Mouse (Mus musculus) kidney, postnatal 4 days (tissue): ENCODE measurements around the gene Gstm7.
"Not testable (repeated sequence)": the region's sequence is repeated elsewhere in the genome, so short reads cannot be mapped to it uniquely, and the experiment has no call there.

Source experiments
- DNase-seq, 2 experiments: peaks; one replicate each; pipeline ENCODE4 v3.0.0; 2021; ENCODE audit warnings: mixed read lengths in 2 of 2

Gstm7 gene

DNA sequence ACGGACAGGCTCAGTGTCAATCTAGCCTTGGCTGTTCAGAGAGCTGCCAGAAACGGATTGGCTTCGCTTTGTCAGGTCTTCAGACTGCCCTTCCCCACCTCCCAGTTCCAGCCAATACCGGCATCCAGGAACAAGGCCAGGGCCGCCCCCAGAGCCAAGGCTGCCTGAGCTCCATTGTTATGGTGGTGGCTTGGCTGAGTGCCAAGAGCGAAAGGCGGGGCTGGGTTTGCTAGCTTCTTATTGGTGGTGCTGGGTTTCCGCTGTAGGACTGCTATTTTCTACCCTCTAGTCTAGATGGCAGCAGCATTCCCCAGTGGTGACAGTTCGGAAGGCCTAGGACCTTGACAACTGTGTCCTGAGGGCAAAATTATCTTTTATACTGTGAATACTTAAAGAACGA, at the start of gene Gstm7:
TSS of gene Gstm7 (minus strand) at position 148 of the 400 bp plus-strand sequence.
- peak; percentile 98 to 99 for DNase-seq

DNA sequence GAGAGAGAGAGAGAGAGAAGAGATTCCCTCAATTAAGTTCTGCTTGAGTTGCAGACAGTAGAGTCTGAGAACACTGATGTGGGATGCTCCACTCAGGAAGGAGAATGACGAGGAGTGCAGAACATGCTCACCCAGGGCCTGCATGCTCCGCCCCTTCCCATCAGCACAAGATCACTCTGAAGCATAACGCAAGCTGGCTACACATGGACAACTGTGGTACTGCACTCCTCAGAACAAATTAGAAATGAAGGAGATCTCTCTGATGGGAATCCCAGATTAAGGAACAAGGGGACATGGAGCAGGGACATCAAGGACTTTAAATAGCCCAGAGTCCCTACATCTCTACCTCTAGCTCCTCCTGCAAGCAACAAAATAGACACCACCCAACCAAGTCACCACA, 49.6 kb upstream of the Gstm7 start:
- DNase-seq = peak in 1 of 2 experiments; percentile 31

DNA sequence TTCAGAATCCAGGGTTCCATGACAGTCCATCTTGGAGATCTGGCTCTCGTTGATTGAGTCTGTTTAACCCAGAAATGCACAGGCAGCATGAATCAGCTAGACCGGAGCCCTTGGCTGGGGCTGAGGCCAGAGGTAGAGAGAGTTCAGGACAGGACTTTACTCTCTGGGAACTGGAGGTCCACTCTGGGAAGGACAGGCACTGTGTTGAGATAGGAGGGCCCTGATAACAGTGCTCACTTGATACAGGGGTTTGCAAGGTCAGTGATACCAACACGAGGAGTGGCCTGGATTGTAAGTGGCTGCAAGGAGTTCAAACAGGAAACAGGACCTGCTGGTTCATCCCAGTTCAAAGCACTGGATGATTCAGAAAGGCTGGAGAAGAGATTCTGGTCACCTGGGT, 46.1 kb upstream of the Gstm7 start:
- no peak for DNase-seq

DNA sequence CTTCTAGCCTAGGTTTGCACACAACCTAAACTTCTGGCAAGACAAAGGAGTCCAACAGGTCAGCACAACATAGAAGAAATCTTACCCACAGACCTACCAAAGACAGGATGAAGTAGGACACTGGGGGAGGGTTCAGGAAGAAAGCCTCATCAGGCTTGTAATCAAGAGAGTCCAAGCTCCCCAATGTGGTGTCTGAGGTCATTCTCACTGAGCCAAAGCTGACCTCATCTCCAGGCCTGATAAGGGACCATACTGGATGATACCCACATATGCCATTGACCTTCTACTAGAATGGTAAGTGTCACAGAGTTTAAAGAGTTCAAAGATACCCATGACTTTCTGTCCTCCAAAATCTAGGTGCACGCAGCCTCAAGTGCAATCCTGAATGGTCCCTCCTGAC, 42.6 kb upstream of the Gstm7 start:
- no peak for DNase-seq

DNA sequence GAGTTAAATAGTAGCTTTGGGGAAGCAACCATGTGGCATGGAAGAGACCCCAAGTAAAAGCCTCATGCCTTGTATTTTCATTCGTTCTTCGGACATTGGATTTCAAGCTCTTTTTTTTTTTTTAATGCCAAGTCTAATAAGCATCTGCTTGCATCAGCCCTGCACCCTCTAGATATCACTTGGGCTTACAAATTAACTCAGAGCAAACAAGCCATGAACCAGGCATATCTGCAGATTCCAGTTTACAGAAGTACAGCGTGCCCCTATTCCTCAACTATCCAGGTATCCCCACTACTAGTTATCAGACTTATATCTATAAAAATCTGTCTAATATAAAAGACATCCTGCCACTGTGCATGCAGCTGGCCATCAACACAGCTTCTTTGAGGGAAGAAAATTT, 40.5 kb upstream of the Gstm7 start:
- DNase-seq = no peak

DNA sequence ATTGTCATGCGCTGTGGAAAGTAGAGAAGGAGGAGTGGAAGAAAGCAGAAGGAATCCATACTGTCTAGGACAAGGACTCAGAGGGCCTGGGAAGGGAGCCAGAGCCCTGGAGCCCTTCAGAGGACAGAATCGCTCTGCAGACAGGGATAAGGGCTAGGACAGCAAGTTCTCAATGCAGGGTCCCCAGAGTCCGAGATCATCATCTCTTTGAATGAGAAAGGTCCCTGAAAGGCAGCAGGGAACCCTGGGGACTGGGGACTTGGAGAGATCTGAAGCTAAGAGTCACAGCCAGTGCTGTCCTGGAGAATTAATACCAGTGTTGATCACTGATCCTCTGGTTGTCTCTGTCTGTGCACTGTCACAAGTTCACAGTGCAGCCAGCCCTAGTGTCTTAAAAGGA, 39.5 kb upstream of the Gstm7 start:
- DNase-seq = not testable (repeated sequence)

DNA sequence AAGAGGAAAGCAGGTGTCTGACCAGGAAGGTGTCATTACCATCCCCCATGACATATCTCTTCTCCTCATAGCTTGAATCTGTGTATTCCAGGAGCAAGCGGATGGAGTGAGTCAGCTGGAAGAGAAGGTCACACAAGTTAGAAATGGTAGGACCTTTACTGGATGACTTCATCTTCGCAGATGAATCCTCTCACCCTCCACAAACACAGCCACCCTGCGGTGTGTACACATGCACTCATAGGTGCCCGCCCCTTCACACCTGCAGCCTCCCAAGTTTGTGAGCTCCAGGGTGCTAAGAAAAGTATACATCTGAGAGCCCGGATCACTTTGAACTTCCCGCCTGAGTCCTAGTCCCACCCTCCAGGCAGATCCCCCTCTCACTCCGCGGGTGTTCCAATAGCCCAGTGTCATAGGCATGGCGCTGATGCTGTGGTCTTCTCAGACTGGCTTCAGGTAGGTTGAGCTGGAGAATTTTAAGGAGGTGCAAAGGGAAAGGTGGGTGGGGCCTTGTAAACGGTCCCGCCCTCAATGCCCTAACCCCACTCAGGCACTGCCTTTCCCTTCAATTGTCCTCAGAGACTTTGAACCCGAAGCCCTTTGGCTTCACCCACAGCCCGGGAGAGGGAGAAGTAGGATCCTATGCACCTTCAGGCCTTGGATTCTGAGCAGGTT, 37.2 kb upstream of the Gstm7 start, which contains the start of gene Gstm3:
TSS of gene Gstm3 (minus strand) at position 560 of the 672 bp plus-strand sequence.
- DNase-seq = no peak

DNA sequence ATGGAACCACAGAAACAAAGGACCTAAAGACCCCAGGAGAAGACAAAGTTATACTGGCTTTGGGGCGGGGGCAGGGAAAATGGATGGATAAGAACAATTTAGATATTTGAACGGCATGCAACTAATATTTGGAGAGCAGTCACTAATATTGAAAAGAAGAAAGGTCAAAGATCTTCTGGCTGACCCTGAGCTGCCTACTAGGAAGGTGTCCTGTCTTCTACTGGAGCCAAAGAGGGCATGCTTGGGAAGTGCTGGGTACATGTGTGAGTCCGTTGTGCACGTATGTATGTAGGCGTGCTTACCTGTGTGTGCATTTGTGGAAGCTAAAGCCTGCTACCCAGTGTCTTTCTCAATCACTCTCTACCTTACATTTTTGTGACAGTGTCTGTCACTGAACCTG, 35.0 kb upstream of the Gstm7 start:
- DNase-seq = no peak

DNA sequence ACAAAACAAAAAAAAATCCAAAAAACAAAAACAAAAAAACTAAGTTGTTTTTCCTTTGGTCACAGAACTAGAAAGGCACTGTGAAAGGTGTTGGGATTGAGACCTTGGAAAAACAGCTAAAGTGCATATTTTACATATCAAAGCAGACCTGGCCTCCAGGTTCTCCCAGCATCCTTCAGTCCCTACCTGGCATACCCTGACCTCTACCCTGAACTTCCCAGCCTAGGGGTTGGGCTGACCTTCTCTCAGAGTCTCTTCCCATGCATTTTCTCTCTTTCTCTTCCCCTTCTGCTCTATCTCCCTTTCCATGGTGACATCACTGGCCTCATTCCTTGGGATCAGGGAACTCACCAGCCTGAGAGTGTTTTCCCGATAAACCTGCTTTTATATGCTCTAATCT, 34.0 kb upstream of the Gstm7 start:
- no peak for DNase-seq

DNA sequence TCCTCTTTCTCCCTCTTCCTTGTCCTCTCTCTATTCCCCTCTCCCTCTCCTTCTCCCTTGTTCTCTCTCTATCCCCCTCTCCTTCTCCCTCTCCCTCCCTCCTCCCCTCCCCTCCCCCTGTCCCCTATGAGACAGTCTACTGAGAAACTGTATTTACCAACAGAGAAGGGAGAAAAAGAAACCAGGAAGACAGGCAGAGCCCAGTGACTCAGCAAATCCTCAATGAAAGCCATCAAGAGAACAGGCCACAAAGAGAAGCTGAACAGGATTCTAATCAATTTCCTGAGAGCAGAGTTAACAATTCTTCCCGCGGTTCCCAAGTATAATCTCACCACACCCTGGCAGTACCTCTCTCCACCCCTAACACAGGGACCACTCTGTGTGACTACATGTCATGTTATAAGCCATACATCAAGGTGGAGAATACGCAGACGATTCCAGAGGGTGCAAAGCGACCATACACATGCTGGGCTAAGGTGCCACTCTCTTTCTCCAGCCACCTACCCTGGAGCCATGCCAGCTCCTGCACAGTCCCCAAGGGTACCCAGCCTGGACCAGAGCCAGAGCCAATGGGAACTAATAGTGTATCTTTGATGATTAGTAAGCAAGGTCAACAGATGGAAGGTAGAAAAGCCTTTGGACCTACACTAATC, 33.2 kb upstream of the Gstm7 start:
- DNase-seq = no peak

DNA sequence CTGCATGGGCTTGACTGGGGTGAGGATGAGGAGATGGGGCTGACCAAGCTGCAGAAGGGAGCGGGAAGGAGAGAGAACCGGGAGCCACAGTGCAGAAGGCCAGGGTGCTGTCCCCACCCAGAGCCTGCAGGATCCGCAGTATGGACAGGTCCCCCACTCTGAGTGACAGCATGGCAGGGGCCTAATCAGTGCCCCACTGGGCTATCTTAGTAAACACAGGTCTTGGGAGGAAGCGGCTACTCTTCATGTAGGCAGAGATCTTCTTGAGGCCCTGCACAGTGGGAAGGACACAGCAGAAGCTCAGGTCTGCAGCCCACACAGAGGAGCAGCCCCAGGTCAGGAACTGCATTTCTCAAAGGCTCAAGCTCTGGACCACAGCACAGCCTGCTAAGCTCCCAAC, 32.4 kb upstream of the Gstm7 start:
- DNase-seq = no peak

DNA sequence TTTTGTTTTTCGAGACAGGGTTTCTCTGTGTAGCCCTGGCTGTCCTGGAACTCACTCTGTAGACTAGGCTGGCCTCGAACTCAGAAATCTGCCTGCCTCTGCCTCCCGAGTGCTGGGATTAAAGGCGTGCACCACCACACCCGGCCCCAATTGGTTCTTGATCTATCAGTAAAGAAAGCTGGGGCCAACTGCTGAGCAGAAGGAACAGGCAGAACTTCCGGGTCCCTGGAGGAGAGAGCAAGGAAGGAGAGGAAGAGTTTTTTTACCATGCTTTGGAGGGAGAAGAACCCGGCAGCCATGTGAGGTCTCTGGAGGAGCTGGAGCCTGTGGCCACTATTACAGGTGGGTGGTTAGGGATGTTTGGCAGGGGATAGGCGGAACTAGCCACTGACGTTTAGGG, 23.6 kb upstream of the Gstm7 start:
- DNase-seq = not testable (repeated sequence)

DNA sequence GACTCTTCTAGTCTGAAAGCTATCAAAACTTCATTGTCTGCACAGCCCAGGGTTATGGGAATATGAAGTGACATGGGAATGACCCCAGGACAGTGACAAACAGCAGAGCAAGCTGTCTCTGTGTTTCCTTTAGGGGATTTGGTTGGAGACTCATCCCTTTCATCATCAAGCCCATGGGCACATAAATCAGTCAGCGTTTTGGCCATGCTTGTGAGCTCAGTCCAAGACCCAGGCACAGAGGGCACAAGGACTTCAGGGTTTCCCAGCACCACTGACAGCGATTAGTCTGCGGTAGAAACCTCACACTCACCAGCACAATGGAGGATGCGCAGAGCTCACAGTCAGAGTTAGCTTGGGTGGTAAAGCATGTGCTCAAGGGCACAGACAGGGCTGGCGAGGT, 22.3 kb upstream of the Gstm7 start:
- DNase-seq = no peak

DNA sequence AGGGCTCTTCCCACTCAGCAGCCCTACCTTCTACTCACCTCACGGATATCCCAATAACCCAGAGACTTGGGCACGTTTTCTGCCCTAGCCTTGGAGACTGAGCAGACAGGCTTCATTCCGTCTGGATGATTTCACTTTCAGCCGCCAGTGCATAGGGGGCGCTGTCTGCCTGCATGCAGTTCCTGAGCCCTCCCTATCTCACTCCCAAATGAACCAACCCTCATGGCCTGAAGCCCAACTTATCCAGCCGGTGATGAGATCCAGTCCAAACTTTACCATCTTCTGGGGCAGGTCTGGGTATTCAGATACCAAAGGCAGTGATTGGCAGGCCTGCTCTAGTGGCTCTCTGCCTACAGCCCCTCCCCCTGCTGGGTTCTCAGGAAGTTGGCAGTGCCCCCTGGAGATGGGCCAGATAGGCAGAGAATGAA, 21.7 kb upstream of the Gstm7 start:
- DNase-seq = peak; percentile 81 to 83

DNA sequence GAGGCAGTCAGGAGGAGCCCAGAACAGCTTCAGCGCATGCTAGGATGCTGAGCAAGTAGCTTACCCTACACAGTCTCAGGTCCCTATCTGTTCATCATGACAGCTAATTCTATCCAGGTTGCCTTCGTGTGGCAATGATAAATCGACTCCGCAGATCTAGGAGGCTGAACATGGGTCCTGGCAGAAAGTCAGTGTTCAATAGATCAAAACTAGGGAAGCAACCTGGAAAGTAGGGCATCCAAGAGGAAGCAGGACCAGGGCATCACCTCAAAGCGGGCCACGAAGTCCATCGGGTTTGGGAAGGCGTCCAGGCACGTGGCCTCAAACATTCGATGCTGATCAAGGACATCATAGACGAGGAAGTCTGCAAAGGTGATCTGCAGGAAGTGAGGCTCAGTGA, 18.9 kb upstream of the Gstm7 start:
- no peak for DNase-seq

DNA sequence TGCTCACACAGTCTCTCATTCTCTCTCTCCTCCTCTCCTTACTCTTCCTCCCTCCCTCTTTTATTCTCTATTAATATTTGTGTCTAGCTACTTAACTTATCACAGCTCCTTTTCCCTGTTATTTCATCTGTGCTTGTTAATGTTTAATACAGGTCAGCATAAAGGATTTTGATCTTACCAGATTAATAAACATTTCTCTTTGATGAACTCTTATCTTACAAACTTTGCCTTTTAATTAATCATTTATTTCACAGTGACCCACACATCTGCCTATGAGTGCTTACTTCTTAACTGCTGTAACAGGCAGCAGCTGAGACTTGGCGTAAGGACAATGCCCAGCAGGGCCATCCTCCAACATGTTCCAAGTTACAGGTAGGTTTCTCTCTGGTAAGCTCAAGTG, 17.8 kb upstream of the Gstm7 start:
- not testable (repeated sequence) for DNase-seq

DNA sequence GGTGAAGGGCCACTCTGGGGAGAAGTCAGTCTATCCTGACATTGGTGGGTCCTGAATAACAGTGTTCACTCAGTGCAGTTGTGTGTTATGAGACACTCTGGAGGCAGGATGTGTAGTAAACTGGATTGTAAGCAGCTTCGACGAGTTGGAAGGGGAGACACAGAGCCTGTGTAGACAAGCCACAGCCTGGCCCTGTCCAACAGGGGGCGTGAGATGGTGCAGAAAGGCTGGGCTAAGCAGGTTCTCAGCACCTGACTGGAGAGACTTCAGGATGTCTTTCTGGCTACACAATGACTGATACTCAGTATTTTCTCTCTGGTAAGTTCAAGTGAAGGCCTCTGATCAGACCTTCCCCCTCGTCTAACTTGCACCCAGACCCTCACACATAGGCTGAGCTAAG, 14.1 kb upstream of the Gstm7 start:
- DNase-seq = no peak

DNA sequence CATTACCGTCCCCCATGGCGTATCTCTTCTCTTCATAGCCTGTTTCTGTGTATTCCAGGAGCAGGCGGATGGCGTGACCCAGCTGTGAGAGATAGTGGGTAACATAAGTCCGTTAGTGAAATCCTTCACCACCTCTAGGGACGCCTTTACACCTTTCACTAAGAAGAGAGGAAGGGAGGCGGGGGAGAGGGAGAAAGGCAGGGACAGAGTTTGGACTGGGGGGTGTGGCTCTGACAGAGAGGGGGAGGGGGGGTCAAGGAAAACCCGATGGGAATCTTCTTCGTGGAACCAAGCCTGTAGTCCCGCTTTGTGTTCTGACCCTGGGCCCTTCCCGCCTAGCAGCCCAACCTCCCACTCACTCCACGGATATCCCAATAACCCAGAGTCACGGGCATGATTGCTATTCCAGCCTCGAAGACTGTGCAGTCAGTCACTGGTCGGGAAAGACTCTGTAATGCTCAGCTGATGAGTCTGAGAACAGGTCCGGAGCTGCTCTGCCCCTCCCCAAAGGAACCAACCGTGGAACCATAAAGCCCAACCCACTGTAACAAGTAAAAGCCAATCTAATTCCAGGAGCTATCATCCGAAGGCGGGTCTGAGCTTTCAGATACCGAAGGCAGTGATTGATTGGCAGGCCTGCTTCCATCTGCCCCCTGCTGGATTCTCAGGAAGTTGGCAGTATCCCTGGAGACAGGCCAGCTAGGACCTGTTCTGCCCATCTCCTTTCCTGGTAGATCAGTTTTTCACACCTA, 11.8 kb upstream of the Gstm7 start, which contains the start of gene Gstm6:
TSS of gene Gstm6 (minus strand) at position 511 of the 752 bp plus-strand sequence.
- DNase-seq = peak; percentile 42 to 67

DNA sequence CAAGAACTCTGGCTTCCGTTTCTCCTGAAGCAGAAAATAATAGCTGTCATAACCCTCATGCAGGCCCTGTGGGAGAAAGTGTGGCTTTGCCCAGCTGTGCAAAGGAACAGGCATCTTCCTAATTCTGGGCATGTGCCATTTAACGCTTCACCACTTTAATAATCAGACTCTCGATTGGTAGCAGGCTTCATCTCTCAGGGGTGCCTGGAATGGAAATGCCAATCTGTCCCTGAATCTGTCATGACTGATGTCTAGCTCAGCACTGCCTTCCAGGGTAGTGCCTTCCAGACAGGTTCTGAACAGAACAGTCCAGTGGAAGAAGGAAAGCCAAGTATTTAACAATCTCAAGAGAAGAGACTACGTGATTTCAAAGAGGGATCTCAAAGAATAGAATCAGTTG, 9.6 kb upstream of the Gstm7 start:
- no peak for DNase-seq

DNA sequence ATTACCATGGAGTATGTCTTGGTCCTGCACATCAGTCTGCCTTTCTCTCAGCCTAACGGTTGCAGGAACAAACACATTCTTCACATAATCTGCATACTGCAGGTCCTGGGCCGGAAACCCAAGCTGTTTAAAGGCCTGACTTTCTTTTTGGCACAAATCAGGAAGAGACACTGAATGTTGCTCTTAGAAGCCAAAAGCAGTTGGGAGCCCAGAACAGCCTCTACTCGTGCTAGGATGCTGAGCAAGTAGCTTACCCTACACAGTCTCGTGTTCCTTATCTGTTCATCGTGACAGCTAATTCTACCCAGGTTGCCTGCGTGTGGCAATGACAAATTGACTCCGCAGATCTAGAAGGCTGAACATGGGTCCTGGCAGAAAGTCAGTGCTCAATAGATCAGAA, 8.9 kb upstream of the Gstm7 start:
- DNase-seq = no peak

DNA sequence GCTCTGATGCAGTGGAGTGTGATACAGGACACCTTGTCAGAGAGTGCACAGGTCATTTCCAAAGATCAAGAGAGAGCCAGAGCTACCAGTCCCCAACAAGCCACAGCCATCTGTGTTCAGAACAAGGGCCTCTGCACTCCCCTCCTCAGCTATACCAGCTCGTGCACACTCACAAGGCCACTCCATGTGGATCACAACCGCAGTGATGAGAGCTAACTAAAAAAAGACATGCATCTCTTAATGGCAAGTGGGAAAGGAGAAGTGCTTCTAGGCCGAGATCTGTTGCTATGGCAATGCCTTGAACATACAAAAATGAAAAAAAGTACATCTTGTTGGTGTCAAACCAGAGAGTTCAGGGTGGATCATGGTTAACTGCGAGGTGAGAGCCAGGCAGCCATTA, 8.2 kb upstream of the Gstm7 start:
- DNase-seq = no peak

DNA sequence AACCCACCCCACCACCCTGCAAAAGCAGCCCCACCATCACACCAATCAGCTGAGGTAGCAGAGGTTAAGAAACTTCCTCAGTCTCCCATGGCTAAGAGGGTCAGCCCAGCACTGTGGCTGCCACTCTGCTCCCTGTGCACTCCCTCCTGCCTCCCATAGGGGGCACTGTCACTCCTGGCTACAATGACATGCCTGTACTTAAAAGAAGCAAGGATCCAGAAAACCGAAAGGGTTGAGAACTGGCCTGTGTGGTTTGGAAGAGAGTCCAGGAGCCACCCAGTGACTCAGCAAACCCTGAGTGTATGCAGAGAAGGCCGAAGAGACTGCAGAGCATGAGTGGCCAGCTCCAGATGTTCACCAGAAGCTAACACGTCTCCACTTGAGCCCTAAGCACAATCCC, 7.8 kb upstream of the Gstm7 start:
- peak; percentile 75 to 80 for DNase-seq

DNA sequence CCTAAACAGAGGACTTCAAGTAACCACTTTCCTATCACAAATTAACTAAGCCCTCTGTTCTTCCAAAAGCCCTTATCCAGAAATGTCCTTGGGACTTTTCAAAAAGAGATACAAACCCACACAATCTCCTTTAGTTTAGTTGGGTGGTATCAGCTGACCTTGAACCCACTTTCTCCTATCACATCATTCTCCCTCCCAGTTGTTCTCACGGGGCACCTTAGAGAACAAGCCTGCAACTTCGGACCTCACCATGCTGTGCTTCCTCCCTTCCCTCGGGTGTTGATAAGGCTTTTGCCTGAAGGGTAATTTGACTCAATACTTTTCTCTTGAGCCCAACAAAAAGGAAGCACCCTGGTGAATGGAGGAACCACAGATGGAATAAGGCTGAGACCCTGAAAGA, 4.3 kb upstream of the Gstm7 start:
- DNase-seq = no peak

DNA sequence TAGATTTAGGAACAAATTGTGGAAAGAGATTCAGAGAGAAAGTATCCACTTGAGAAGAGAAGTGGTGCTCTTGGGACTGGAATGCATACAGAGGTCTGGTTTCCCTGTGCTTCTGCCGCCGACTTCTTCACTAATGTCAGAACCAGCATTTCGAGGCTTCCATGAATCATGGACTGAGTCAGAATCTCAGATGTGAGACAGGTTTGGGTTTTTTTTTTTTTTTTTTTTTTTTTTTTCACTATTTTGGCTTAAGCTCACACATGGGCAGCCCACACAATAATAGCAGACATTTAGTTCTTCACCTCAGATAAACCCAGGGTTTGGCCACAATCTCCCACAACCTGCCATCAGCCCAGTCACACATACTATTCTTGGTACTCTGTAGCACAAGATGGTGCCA, 3.7 kb upstream of the Gstm7 start:
- DNase-seq = no peak
